ENCODE assay signal across 8 mouse cellular contexts in the genomic region with DNA sequence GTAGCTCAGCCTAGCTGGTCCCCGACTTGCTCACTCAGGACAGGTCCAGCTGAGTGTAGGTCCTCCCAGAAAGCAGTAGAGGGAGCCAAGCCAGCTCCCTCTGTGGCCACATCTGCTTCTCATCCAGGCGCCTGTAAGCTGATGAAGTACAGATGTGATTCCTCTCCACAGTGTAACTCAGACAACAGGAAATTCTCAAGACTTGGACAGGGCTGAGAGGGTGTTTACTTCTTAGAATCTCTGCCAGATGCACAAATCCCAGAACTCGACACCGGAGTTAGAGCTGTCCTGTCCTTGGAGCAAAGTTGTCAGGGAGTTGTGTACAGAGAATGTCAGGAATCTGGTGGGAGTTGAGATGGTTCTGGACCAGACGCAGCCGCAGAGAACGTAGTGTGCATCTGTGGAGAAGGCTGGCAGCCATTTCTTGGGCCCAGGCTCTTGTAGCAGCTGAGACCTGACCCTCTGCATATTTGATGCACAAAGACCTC. TPM values are rescaled to one million over a fixed set of nuclear protein-coding genes. Genes with fewer than 3 reads are reported as not detected.
DNase-seq lines count a peak whose midpoint lies in the region; ATAC-seq and TF ChIP-seq lines count a peak whose summit lies in the region.

A gene (minus strand): TSS at position 148 of the 488 bp plus-strand sequence.

- H3K27me3 ChIP-seq in stomach, embryonic 14.5 days (ENCODE audit: control insufficient read depth, insufficient read depth, low read length), result no peaks in the 10 kb centered on the region

- H3K27ac ChIP-seq in stomach, embryonic 14.5 days (ENCODE audit: low read length), result peak within 1 kb of the TSS; percentile 98

- peak within 1 kb of the TSS; percentile 20 for H3K4me3 ChIP-seq in lung, adult 2 months (replicated peaks; ENCODE audit: extremely low read depth, low read depth, low read length)
- H3K4me3 ChIP-seq in stomach, embryonic 14.5 days (ENCODE audit: low read depth, low read length), result no peak within 1 kb of the TSS

- WGBS in lung, adult 2 months, result 22% methylated on average over 7 of the region's 7 CpGs
- 19% methylated on average over 7 of the region's 7 CpGs for WGBS in stomach, embryonic 14.5 days

- peaks cover 13% of the 10 kb centered on the region for H3K4me1 ChIP-seq in lung, adult 2 months (ENCODE audit: control insufficient read depth, insufficient read depth, low read length)
- H3K4me1 ChIP-seq in stomach, embryonic 14.5 days (ENCODE audit: control insufficient read depth, insufficient read depth, low read length), result peaks cover 42% of the 10 kb centered on the region

- ATAC-seq in stomach, embryonic 14.5 days (ENCODE audit: insufficient number of reproducible peaks, insufficient read depth, low FRiP score, low read depth), result peak; percentile 89

- TF ChIP-seq POLR2A in lung, adult 2 months (IDR thresholded peaks at IDR 0.05; ENCODE audit: borderline replicate concordance, extremely low read depth, low read depth, low read length), result peak; percentile 32; the same call in 1 of the 2 replicates

- no peaks in the 10 kb centered on the region for H3K9me3 ChIP-seq in stomach, embryonic 14.5 days (ENCODE audit: control insufficient read depth, low read depth, low read length)

- DNase-seq in adipocyte (ENCODE audit: low spot score), result peak; percentile 88
- DNase-seq in embryo, embryonic 11 days, result peak; percentile 87
- peak; percentile 99 for DNase-seq in heart, adult 11 months
- peak; percentile 77 for DNase-seq in kidney, adult 11 months
- DNase-seq in lung, adult 2 months, result no peak
- no peak for DNase-seq in thymus, postnatal 4 days
- no peak for DNase-seq in right cerebral cortex, adult 2 months (ENCODE audit: low spot score in 2 of 2)

- H3K4me2 ChIP-seq in stomach, embryonic 14.5 days (replicated peaks; ENCODE audit: low read depth, low read length), result peak within 1 kb of the TSS; percentile 25; the same call in 1 of the 2 replicates

- no peaks in the 10 kb centered on the region for H3K36me3 ChIP-seq in stomach, embryonic 14.5 days (ENCODE audit: control insufficient read depth, insufficient read depth, low read length)

- H3K9ac ChIP-seq in stomach, embryonic 14.5 days (replicated peaks; ENCODE audit: low read depth, low read length), result no peak within 1 kb of the TSS

- peak; percentile 61 for TF ChIP-seq CTCF in lung, adult 2 months (IDR thresholded peaks at IDR 0.05; ENCODE audit: insufficient read depth, low read length)

RNA-seq across cellular contexts. Expression of the gene that starts here (rescaled TPM):
- polyA plus RNA-seq in lung, adult 2 months (2012; rRNA removed), result 340 and 393 TPM in 2 replicates
- polyA plus RNA-seq in stomach, embryonic 14.5 days (2014; fragmentation: Nextera tagmentation; extraction: Ambion mirVana), result 21.6 TPM in 2 replicates

Comparison
In these comparisons a context has a peak if more than half of its experiments do, and no peak if none do; other contexts are left out.
1. RNA of the gene that starts here (polyA plus RNA-seq): 340 to 393 TPM in lung, adult 2 months; 21.6 TPM in stomach, embryonic 14.5 days; every median in the first group is over 10 times any median in the second.
2. DNase-seq: peak in adipocyte (single experiment), embryo, embryonic 11 days (single experiment), heart, adult 11 months (single experiment) and kidney, adult 11 months (single experiment); none in lung, adult 2 months (single experiment), thymus, postnatal 4 days (single experiment) and right cerebral cortex, adult 2 months (0 of 2).